Mouse (Mus musculus): ENCODE results near the gene Ccdc117. TPM values are rescaled to one million over a fixed set of nuclear protein-coding genes. Genes with fewer than 3 reads are reported as not detected.
"Not testable (repeated sequence)": the region's sequence is repeated elsewhere in the genome, so short reads cannot be mapped to it uniquely, and the experiment has no call there.

The Ccdc117 gene
- total RNA-seq, 1 experiment from 2014 or later = 41.7 TPM

- ATAC-seq (replicated peaks; ENCODE audit: low read depth, poor library complexity, severe bottlenecking) = not testable (repeated sequence)
Measured at GRCm38 (mm10) chr11:5537454-5537853, 4.5 kb downstream of the Ccdc117 start.

DNA sequence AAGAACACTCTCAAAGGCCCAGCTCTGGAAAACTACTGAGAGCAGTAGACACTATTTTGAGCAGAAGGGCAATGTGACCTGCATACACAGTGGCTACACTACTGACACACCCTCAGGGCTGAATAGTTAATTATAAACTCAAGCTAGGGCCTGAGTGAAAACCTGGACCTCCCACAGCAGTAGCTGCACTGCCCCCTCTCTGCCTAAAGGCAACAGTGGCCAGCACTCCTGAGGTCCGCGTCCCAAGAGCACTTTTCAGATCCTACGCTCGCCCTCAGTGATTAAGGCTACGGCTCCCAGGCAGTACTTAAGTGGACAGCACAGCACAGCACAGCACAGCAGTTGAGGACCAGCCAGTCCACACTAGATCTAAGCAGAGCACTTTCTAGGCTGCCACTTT, 8.9 kb downstream of the Ccdc117 start:
- no peak for ATAC-seq (replicated peaks; ENCODE audit: low read depth, poor library complexity, severe bottlenecking)

GRCm38 (mm10) chr11:5530717-5531116, 11.3 kb downstream of the Ccdc117 start:
- ATAC-seq (replicated peaks; ENCODE audit: low read depth, poor library complexity, severe bottlenecking) = peak; percentile 18; the same call in 1 of the 2 replicates

DNA sequence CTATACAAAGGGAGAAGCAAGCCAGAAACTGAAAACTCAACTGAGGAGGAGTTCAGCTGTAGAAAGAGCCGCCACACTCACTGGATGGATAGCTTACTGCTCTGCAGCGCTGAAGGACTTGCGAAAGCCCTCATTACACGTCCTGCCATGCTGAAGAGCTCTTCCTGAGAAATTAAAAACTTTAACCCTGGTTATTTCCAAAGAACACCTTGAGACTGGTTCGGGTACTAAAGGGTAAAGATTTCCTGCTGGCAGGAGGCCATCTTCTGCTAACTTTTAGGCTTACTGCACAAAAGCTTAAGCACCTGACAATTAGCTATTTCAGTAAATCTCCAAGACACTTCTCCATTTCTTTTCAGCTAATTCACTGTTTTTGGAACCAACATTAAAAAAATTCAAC, 11.8 kb downstream of the Ccdc117 start:
- ATAC-seq (replicated peaks; ENCODE audit: low read depth, poor library complexity, severe bottlenecking) = no peak

DNA sequence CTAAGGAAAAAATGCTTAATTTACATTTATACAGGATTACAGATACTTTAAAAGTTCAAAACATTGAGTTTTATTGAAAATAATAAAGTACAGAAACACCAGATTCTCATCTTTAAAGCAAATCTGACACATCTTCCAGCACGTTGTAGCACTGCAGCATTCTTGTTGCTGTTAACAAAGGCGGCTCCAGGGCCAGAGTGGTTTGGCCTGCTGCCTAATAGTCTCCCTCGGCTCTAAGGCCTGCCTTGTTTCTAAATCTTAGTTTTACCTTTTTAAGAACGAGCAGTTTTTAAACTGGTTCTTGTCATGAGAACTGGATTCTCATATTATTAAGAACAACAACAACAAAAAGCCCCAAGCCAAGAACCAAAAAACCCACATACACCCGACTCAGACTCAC, 13.1 kb downstream of the Ccdc117 start:
- ATAC-seq (replicated peaks; ENCODE audit: low read depth, poor library complexity, severe bottlenecking) = no peak

DNA sequence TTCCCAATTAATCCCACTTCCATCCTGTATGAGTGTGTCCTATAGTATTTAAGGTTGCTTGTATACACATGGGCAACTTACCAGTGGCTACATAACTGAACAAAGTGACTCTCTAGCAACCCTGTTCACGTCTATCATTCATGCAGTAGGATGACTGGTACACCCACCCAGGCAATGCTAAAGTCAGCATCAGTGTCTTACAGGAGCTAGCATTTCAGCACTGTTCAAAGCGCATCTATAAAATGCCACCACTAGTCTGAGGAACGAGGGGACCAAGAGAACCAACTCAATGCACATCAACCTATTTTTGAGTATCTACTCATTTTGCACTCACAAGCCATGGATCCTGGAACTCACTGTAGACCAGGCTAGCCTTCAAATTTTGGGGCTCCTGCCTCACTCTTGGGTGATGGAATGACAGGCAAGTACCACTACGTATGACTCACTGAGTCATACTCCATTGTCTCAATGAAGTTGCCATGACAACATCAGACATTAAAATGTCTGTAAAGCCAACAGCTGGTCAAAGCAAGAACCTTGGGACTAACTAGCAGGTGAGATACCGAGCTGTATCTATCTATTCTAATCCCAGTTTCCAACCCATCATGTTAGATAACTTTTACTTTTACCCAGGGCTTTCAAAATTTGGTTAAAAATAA, 14.0 kb downstream of the Ccdc117 start:
- no peak for ATAC-seq (replicated peaks; ENCODE audit: low read depth, poor library complexity, severe bottlenecking)

- ATAC-seq (replicated peaks; ENCODE audit: low read depth, poor library complexity, severe bottlenecking) = no peak
Measured at GRCm38 (mm10) chr11:5526573-5527439, 15.2 kb downstream of the Ccdc117 start.

DNA sequence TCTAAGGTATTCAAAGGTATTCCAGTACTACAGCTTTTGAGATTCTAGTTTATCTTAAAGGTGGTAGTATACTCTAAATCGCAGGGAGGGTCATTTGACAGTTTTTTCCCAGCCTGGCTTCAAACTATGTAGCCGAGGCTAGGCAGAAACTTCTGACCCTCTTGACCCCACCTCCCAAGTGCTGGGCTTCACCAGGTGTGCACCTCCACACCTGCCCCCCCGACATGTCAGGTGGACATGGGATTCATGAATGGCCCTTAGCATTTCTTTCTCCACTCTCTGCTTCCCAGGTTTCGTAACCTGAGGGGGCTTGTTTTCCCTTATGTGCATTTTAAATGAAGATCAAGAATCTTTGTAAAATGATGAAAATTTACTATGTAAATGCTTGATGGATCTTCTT, 16.6 kb downstream of the Ccdc117 start:
- ATAC-seq (replicated peaks; ENCODE audit: low read depth, poor library complexity, severe bottlenecking) = no peak

- no peak for ATAC-seq (replicated peaks; ENCODE audit: low read depth, poor library complexity, severe bottlenecking)
Measured at GRCm38 (mm10) chr11:5522798-5523415, 19.1 kb downstream of the Ccdc117 start.

DNA sequence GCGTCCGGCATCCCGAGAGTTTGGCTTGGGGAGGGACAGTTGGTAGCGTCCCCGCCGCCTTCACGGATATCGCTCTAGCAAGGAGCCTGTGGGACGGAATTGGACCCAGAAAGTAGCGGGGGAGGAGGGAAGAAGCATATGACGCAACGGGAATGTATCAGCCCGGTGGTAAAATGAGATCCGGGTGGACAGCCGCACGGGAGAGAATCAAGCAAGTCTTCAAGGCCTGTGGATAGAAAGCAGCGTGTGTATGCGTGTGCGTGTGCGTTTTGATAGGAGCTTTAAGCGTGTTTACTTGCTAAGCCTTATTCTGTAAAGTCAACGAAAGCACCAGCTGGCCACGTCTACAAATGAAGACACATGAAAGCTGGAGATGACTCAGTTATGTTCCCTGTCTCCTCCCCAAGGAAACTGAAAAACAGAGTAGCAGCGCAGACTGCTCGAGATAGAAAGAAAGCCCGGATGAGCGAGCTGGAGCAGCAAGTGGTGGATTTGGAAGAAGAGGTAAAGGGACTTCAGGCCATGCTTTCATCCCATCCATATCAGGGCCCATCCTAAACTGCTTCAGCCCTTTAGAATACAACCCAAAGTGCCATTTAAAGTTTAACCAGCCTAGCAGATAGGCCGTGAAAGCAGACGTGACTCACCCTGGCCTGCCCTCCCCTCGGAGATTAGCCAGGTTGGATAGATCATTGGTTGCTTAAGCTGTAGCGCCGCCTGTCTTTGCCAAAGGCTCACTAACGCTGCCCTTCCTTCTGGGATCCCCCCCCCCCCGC, 20.3 kb downstream of the Ccdc117 start:
- ATAC-seq (replicated peaks; ENCODE audit: low read depth, poor library complexity, severe bottlenecking) = peak; percentile 67

DNA sequence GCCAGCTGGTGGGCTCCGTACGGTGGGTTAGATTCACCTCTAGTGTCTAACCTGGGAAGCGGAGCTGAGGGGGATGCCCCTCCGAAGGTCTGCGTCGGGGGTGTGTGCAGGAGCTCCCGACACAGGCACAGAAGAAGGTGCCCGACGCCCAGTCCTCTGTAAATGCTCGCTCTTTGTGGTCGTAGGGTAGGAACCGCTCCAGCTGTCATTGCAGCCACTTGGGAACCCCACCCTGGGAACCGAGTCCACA, 20.8 kb downstream of the Ccdc117 start:
- peak; percentile 1; the same call in 1 of the 2 replicates for ATAC-seq (replicated peaks; ENCODE audit: low read depth, poor library complexity, severe bottlenecking)

DNA sequence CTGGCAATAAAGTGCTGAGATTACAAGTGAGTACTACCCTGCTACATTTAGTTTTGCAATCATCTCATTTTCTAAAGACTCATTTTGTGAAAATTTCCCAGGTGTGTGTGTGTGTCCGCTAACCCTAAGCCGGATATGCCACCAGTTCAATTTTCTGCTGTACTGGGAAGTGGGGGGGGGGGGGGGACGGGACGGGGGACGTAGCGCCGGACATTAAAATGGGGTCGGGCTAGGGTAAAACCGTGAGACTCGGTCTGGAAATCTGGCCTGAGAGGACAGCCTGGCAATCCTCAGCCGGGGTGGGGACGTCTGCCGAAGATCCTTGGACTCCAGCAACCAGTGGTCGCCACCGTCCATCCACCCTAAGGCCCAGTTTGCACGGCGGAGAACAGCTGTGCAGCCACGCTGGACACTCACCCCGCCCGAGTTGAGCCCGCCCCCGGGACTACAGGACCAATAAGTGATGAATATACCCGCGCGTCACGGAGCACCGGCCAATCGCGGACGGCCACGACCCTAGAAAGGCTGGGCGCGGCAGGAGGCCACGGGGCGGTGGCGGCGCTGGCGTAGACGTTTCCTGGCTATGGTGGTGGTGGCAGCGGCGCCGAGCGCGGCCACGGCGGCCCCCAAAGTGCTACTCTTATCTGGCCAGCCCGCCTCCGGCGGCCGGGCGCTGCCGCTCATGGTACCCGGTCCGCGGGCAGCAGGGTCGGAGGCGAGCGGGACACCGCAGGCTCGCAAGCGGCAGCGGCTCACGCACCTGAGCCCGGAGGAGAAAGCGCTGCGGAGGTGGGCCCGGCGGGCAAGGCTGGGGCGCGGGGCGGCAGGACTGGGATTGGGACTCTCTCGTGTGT, 21.3 kb downstream of the Ccdc117 start, which contains the start of gene Xbp1:
Gene Xbp1, plus strand, starts transcription at position 248 of the 854 bp plus-strand sequence.
- ATAC-seq (replicated peaks; ENCODE audit: low read depth, poor library complexity, severe bottlenecking) = peak; percentile 89

- no peak for ATAC-seq (replicated peaks; ENCODE audit: low read depth, poor library complexity, severe bottlenecking)
Measured at GRCm38 (mm10) chr11:5519681-5520080, 22.3 kb downstream of the Ccdc117 start.

- ATAC-seq (replicated peaks; ENCODE audit: low read depth, poor library complexity, severe bottlenecking) = no peak
Measured at GRCm38 (mm10) chr11:5517346-5517745, 24.6 kb downstream of the Ccdc117 start.

DNA sequence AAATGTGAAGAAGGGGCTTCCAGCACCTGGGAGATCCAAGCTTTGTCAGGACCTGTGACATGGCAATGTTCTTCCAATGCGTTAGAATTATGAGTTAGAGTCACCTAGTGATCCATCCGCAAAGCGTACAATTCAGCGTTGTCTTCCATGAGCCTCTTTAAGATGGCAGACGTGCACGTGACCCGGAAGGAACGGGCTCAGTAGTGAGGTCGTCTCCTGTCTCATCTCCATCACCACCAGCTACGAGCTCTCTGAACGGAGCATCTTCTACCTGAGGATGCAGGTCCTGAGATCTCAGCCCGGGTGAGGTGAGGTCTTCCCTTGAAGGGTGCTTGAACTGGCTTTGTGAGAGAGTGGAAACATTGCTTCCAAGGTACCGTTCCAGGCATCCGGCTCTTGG, 25.4 kb downstream of the Ccdc117 start:
- no peak for ATAC-seq (replicated peaks; ENCODE audit: low read depth, poor library complexity, severe bottlenecking)

DNA sequence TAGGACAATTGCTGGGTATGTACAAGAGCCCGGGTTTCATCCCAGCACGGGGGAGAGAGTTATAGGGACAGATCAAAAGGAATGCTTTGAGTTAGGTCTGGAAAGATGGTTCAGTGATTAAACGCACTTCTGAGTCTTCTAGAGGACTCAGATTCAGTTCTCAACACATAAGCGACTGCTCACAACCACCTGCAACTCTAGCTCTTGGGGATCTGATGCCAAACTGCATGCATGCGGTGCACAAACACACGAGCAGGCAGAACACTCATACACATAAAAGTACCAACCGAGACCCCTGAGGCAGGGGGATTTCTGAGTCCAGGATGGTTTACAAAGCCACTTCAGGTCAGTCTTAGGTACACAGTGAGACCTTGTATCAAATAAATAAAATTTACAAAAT, 25.8 kb downstream of the Ccdc117 start:
- ATAC-seq (replicated peaks; ENCODE audit: low read depth, poor library complexity, severe bottlenecking) = no peak

DNA sequence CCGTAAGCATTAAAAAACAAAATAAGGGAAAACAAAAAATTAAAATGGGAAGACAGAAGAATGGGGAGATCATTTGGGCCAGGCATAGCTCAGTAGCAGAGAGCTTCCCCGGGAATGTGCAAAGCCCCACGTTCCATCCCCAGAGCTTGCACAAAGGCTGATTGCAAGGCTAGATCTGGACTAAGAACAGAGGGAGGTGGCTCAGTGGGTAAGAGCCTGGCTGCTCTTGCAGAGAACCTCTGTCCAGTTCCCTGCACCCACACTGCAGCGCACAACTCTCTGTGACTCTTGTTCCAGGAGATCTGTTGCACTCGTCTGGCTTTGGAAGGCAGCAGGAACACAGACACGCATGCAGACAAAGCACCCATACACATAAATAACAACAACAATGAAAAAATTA, 26.3 kb downstream of the Ccdc117 start:
- ATAC-seq (replicated peaks; ENCODE audit: low read depth, poor library complexity, severe bottlenecking) = no peak

GRCm38 (mm10) chr11:5515196-5515595, 26.8 kb downstream of the Ccdc117 start:
- ATAC-seq (replicated peaks; ENCODE audit: low read depth, poor library complexity, severe bottlenecking) = no peak

- no peak for ATAC-seq (replicated peaks; ENCODE audit: low read depth, poor library complexity, severe bottlenecking)
Measured at GRCm38 (mm10) chr11:5514091-5514490, 27.9 kb downstream of the Ccdc117 start.

GRCm38 (mm10) chr11:5512961-5513360, 29.0 kb downstream of the Ccdc117 start:
- no peak for ATAC-seq (replicated peaks; ENCODE audit: low read depth, poor library complexity, severe bottlenecking)

Measured in common myeloid progenitor, adult 5-6 weeks (primary cell).